Mouse (Mus musculus) embryo, embryonic 11.5 days (tissue): ENCODE results near the gene Olfr888.

Experiments used
- DNase-seq: peaks from one replicate; pipeline ENCODE4 v3.0.0-alpha.2; 2012; ENCODE audit warnings: low read depth, low spot score

Olfr888 gene

GRCm38 (mm10) chr9:38107828-38108227 lies at the start of gene Olfr888:
Gene Olfr888 (plus strand): TSS chr9:38108128.
- DNase-seq, result no peak

- DNase-seq, result no peak
These were observed 46.9 kb upstream of the Olfr888 start, which contains the start of gene Olfr885 for GRCm38 (mm10) chr9:38061022-38061421. Gene Olfr885 (plus strand): TSS chr9:38061322.

- DNase-seq, result no peak
These were observed 24.2 kb upstream of the Olfr888 start, which contains the start of gene Olfr887 for GRCm38 (mm10) chr9:38083772-38084171. Gene Olfr887 (plus strand): TSS chr9:38084072.

- DNase-seq, result no peak
These were observed 7.0 kb downstream of the Olfr888 start, which contains the start of gene Olfr889 for GRCm38 (mm10) chr9:38114898-38115297. Gene Olfr889 (plus strand): TSS chr9:38115198.

GRCm38 (mm10) chr9:38142217-38142616 lies 34.3 kb downstream of the Olfr888 start, which contains the start of gene Olfr890:
Gene Olfr890 (plus strand): TSS chr9:38142517.
- DNase-seq, result no peak
